8 mouse cellular contexts compared by ENCODE assay signal in the genomic region with DNA sequence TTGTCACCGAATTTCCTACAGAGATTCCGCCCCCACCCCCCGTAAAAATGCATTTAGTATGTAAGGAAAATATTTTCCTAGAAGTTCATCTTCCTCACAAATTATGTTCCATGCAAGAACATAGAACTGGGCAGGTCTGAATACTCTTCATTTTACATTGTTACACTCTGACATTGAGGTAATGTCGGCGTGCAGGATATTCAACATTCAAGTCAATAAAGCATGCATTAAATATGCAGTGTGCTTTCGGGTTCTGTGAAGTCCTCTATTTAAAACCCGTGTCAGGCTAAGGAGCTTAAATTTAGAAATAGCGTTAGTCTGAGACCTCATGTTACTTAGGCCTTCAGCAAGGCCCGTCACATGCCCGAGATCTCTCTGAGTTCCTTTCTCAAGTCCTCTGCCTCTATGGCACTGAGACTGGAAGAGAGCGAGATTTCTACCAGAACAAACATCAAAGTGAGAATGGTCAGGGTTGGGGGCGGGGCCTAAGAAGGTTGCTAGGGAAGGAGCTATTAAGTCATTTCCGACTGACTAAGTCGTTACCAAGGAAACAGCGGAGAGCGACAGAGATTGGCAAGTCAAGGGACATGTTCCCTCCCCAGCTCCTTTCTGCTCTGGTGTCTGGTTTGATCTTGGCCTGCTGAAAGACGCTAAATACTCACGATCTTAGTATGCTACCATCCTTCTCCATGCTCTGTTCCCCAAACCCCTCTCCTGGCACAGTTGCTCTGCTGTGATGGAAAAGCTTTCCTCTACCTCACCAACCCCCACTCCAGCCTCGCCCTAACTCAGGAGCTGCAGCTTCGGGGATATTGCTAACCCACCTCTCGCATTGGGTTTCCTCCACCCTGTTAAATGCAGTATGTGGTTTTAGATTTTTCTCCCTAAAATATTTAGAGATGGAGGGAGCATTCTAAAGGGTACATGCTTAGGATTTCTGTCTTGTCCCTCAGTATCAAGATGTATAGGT. TPM values are rescaled to one million over a fixed set of nuclear protein-coding genes. Genes with fewer than 3 reads are reported as not detected.
DNase-seq lines count a peak whose midpoint lies in the region; ATAC-seq and TF ChIP-seq lines count a peak whose summit lies in the region.

No protein-coding gene starts in this region.

- H3K4me1 ChIP-seq in liver, postnatal 0 days (ENCODE audit: insufficient read depth): peaks cover 6% of the 10 kb centered on the region; the same call in 1 of the 2 replicates
- peaks cover 21% of the 10 kb centered on the region for H3K4me1 ChIP-seq in neural tube, embryonic 12.5 days
- H3K4me1 ChIP-seq in testis, adult 2 months (ENCODE audit: control insufficient read depth, insufficient read depth, low read length): peaks cover 13% of the 10 kb centered on the region

- ATAC-seq in liver, postnatal 0 days: peak; percentile 75
- ATAC-seq in neural tube, embryonic 12.5 days (ENCODE audit: low FRiP score, low read depth): peak; percentile 90

- peak overlapping the region; percentile 31 for H3K4me3 ChIP-seq in liver, postnatal 0 days (ENCODE audit: low read depth, low read length)
- H3K4me3 ChIP-seq in neural tube, embryonic 12.5 days: peak overlapping the region; percentile 35
- H3K4me3 ChIP-seq in testis, adult 2 months (ENCODE audit: control insufficient read depth, low read depth, low read length): peak overlapping the region; percentile 95

- TF ChIP-seq POLR2A in testis, adult 2 months (IDR thresholded peaks at IDR 0.05; ENCODE audit: control insufficient read depth, low read depth, low read length): peak; percentile 60; the same call in 1 of the 2 replicates

- DNase-seq in R1 (ENCODE audit: low read depth, low spot score): peak; percentile 99
- peak; percentile 67 for DNase-seq in cerebellum, adult 9-11 months
- peak; percentile 80 for DNase-seq in forelimb bud, embryonic 11.5 days (ENCODE audit: low read depth, low spot score)
- peak; percentile 74 for DNase-seq in heart, postnatal 4 days
- DNase-seq in layer of hippocampus, adult 18-20 months (ENCODE audit: low spot score in 2 of 2): peak; percentile 60 to 74
- DNase-seq in liver, postnatal 0 days: peak; percentile 73

- no peak overlapping the region for H3K27ac ChIP-seq in liver, postnatal 0 days (ENCODE audit: low read depth)
- H3K27ac ChIP-seq in neural tube, embryonic 12.5 days: no peak overlapping the region; the same call in 1 of the 2 replicates
- peak overlapping the region; percentile 72 for H3K27ac ChIP-seq in testis, adult 2 months (ENCODE audit: control insufficient read depth, insufficient read depth, low read depth, low read length)

- no peaks in the 10 kb centered on the region for H3K36me3 ChIP-seq in liver, postnatal 0 days (replicated peaks; ENCODE audit: insufficient read depth, low read length)
- no peaks in the 10 kb centered on the region for H3K36me3 ChIP-seq in neural tube, embryonic 12.5 days
- no peaks in the 10 kb centered on the region for H3K36me3 ChIP-seq in testis, adult 2 months (ENCODE audit: control insufficient read depth, insufficient read depth, low read length)

- 27% methylated on average over 21 of the region's 21 CpGs for WGBS in liver, postnatal 0 days (ENCODE audit: insufficient replicate concordance)
- WGBS in neural tube, embryonic 12.5 days: 23% methylated on average over 21 of the region's 21 CpGs

- H3K9me3 ChIP-seq in liver, postnatal 0 days (ENCODE audit: low read length): no peaks in the 10 kb centered on the region
- H3K9me3 ChIP-seq in neural tube, embryonic 12.5 days: no peaks in the 10 kb centered on the region

- no peak overlapping the region for H3K9ac ChIP-seq in liver, postnatal 0 days (replicated peaks)
- H3K9ac ChIP-seq in neural tube, embryonic 12.5 days: no peak overlapping the region

- peak overlapping the region; percentile 66 for H3K4me2 ChIP-seq in liver, postnatal 0 days (ENCODE audit: low read depth, low read length)
- H3K4me2 ChIP-seq in neural tube, embryonic 12.5 days (replicated peaks): peak overlapping the region; percentile 61

- TF ChIP-seq CTCF in liver, postnatal 0 days (IDR thresholded peaks at IDR 0.05; ENCODE audit: low read depth): no peak
- TF ChIP-seq CTCF in testis, adult 2 months (IDR thresholded peaks at IDR 0.05; ENCODE audit: control insufficient read depth, insufficient read depth, insufficient replicate concordance, low read depth, low read length): no peak

- no peak for TF ChIP-seq EP300 in liver, postnatal 0 days (IDR thresholded peaks at IDR 0.05; ENCODE audit: low read depth)

- H3K27me3 ChIP-seq in liver, postnatal 0 days (ENCODE audit: insufficient read depth, low read length): no peaks in the 10 kb centered on the region
- no peaks in the 10 kb centered on the region for H3K27me3 ChIP-seq in neural tube, embryonic 12.5 days (replicated peaks)
- no peaks in the 10 kb centered on the region for H3K27me3 ChIP-seq in testis, adult 2 months (ENCODE audit: control insufficient read depth, insufficient read depth, low read length)

RNA-seq across cellular contexts. Expression of a gene that starts 2.9 kb away (rescaled TPM):
- total RNA-seq in heart, postnatal 4 days (2021): under 1 TPM in 1 of 2 experiments, not detected in 1; 0.52 TPM
- under 1 TPM; 0.15 to 0.33 TPM for total RNA-seq in layer of hippocampus, adult 18-20 months (2021)
- 0.78 and 0.89 TPM in 2 replicates for polyA plus RNA-seq in liver, postnatal 0 days (2015; fragmentation: Nextera tagmentation; extraction: Ambion mirVana)
- 0.33 and 0.39 TPM in 2 replicates for polyA plus RNA-seq in neural tube, embryonic 12.5 days (2016; fragmentation: Nextera tagmentation; extraction: Ambion mirVana)
- 13.6 and 14.2 TPM in 2 replicates for polyA plus RNA-seq in testis, adult 2 months (2012; rRNA removed)

RNA-seq across cellular contexts. Expression of a gene that starts 21.2 kb away (rescaled TPM):
- total RNA-seq in heart, postnatal 4 days (2021): 10 to 100 TPM; 15.7 to 16.1 TPM
- total RNA-seq in layer of hippocampus, adult 18-20 months (2021): 1 to 10 TPM; 5.3 to 6.4 TPM
- 2.6 and 2.7 TPM in 2 replicates for polyA plus RNA-seq in liver, postnatal 0 days (2015; fragmentation: Nextera tagmentation; extraction: Ambion mirVana)
- 8.2 and 8.7 TPM in 2 replicates for polyA plus RNA-seq in neural tube, embryonic 12.5 days (2016; fragmentation: Nextera tagmentation; extraction: Ambion mirVana)
- 1.1 and 1.4 TPM in 2 replicates for polyA plus RNA-seq in testis, adult 2 months (2012; rRNA removed)

Comparison
In these comparisons a context has a peak if more than half of its experiments do, and no peak if none do; other contexts are left out.
1. H3K4me3 ChIP-seq: peak in every context shown above with its lines; median percentile 95 in testis, adult 2 months; 35 in neural tube, embryonic 12.5 days; 31 in liver, postnatal 0 days.